Mouse (Mus musculus) heart, postnatal 0 days (tissue): ENCODE measurements around the gene Mgat5b. TPM values are rescaled to one million over a fixed set of nuclear protein-coding genes. Genes with fewer than 3 reads are reported as not detected.

Experiments used
- ATAC-seq: fragments of 200-750 bp; cut with Nextera tagmentation; 2 replicates; pipeline ENCODE4 v1.8.0; 2017; ENCODE audit warnings: low read depth, moderate number of reproducible peaks, moderate library complexity; ENCODE audit not compliant: insufficient read depth
- DNase-seq: peaks from one replicate; pipeline ENCODE4 v3.0.0-alpha.2; 2016; ENCODE audit warnings: low spot score
- H3K27ac ChIP-seq: fragments of 300-500 bp; sonication (generic); 2 replicates; pipeline ENCODE4 v1.5.1; 2014; ENCODE audit warnings: low read depth, mild to moderate bottlenecking
- H3K27me3 ChIP-seq: fragments of 300-500 bp; sonication (generic); 2 replicates; pipeline ENCODE4 v1.6.1; 2014; ENCODE audit warnings: low read length, mixed read lengths; ENCODE audit not compliant: control insufficient read depth, insufficient read depth
- H3K36me3 ChIP-seq: fragments of 300-500 bp; sonication (generic); replicated peaks from 2 replicates; pipeline ENCODE4 v1.6.1; 2014; ENCODE audit warnings: low read length, mixed read lengths; ENCODE audit not compliant: control insufficient read depth, insufficient read depth
- H3K4me1 ChIP-seq: fragments of 300-500 bp; sonication (generic); 2 replicates; pipeline ENCODE4 v1.6.1; 2014; ENCODE audit warnings: antibody characterized with exemption; ENCODE audit not compliant: control insufficient read depth, insufficient read depth
- H3K4me2 ChIP-seq: fragments of 300-500 bp; sonication (generic); 2 replicates; pipeline ENCODE4 v1.6.1; 2014; ENCODE audit warnings: low read depth, mild to moderate bottlenecking, low read length, moderate library complexity
- H3K4me3 ChIP-seq: fragments of 300-500 bp; sonication (generic); 2 replicates; pipeline ENCODE4 v1.5.1; 2014; ENCODE audit warnings: low read depth, low read length
- H3K9ac ChIP-seq: fragments of 300-500 bp; sonication (generic); replicated peaks from 2 replicates; pipeline ENCODE4 v1.6.1; 2014; ENCODE audit warnings: low read depth, low read length, mixed read lengths
- H3K9me3 ChIP-seq: fragments of 300-500 bp; sonication (generic); replicated peaks from 2 replicates; pipeline ENCODE4 v1.6.1; 2016; ENCODE audit warnings: low read length; ENCODE audit not compliant: control insufficient read depth
- CTCF ChIP-seq: IDR thresholded peaks from 2 replicates; pipeline ENCODE4 v1.5.1; 2016; ENCODE audit warnings: antibody characterized with exemption, control low read depth, low read depth
- EP300 ChIP-seq: IDR thresholded peaks from 2 replicates; pipeline ENCODE4 v1.6.1; 2016; ENCODE audit warnings: antibody characterized with exemption, low read depth
- WGBS: fragments of 180-500 bp; shearing (Covaris S2); extraction: QIAGEN DNeasy Blood & Tissue Kit; methylation state at CpG from one replicate; pipeline ENCODE4 v1.1.7; 2014; 5-methylcytosine and 5-hydroxymethylcytosine counted together
- polyA plus RNA-seq: library from polyadenylated mRNA; unstranded; fragments of >200 nt; fragmentation: Nextera tagmentation; extraction: Ambion mirVana; gene quantifications from 2 replicates; pipeline ENCODE4 v1.2.1, GENCODE M21; 2015
- total RNA-seq: library from RNA; depleted of rRNA; stranded (reverse); fragments of >200 nt; gene quantifications from 2 replicates; pipeline ENCODE4 v1.2.3, GENCODE M21; 2014; ENCODE audit warnings: low replicate concordance

Mgat5b gene
- total and polyA plus RNA-seq, 2 experiments from 2014 or later = 0.04 to 0.14 TPM

- Histone ChIP-seq H3K4me3 (no peak overlapping the region), H3K9ac (no peak overlapping the region), H3K27ac (no peak overlapping the region), H3K4me1 (no peaks in the 10 kb centered on the region), H3K27me3 (peaks cover 36% of the 10 kb centered on the region), H3K9me3 (no peaks in the 10 kb centered on the region), H3K4me2 (peak overlapping the region; percentile 10; the same call in 1 of the 2 replicates), H3K36me3 (no peaks in the 10 kb centered on the region)
- ATAC-seq (no peak), DNase-seq (no peak)
- TF ChIP-seq EP300 (no peak), CTCF (peak; percentile 63)
- 4% methylated on average over 18 of the region's 18 CpGs for WGBS
These were observed 75.5 kb downstream of the Mgat5b start for GRCm38 (mm10) chr11:116994095-116994582.

GRCm38 (mm10) chr11:116996976-116997375 is 78.3 kb downstream of the Mgat5b start:
- H3K9me3 ChIP-seq = no peaks in the 10 kb centered on the region
- H3K9ac ChIP-seq = no peak overlapping the region
- TF ChIP-seq EP300 (no peak), CTCF (no peak)
- peaks cover 36% of the 10 kb centered on the region for H3K27me3 ChIP-seq
- no peak overlapping the region for H3K4me2 ChIP-seq
- H3K4me1 ChIP-seq = no peaks in the 10 kb centered on the region
- DNase-seq (no peak), ATAC-seq (no peak)
- 21% methylated on average over 3 of the region's 3 CpGs for WGBS
- no peak overlapping the region for H3K4me3 ChIP-seq
- no peak overlapping the region for H3K27ac ChIP-seq
- no peaks in the 10 kb centered on the region for H3K36me3 ChIP-seq

DNA sequence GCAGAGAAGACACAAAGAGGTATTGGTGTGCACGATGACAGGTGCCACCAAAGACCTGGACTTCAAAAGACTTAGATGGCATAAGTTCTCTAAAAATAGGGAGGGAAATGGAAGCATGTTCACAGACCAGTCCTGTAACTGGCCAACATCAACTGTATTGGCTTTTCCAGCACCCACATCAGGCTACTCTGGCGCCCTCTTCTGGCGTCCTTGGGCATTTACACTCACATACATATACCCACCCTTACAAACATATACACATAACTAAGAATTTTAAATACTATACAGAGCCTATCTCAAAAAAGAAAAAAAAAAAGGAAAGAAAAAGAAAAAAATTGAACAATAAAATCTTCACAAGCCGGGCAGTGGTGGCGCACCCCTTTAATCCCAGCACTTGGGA is 80.3 kb downstream of the Mgat5b start:
- ATAC-seq = no peak
- TF ChIP-seq CTCF = no peak
- TF ChIP-seq EP300 = no peak
- DNase-seq = no peak
- no peak overlapping the region for H3K4me3 ChIP-seq
- H3K4me1 ChIP-seq = no peaks in the 10 kb centered on the region
- WGBS = 90% methylated on average over 5 of the region's 5 CpGs
- no peaks in the 10 kb centered on the region for H3K9me3 ChIP-seq
- no peaks in the 10 kb centered on the region for H3K36me3 ChIP-seq
- H3K27me3 ChIP-seq = peaks cover 30% of the 10 kb centered on the region
- H3K9ac ChIP-seq = no peak overlapping the region
- no peak overlapping the region for H3K4me2 ChIP-seq
- H3K27ac ChIP-seq = no peak overlapping the region

DNA sequence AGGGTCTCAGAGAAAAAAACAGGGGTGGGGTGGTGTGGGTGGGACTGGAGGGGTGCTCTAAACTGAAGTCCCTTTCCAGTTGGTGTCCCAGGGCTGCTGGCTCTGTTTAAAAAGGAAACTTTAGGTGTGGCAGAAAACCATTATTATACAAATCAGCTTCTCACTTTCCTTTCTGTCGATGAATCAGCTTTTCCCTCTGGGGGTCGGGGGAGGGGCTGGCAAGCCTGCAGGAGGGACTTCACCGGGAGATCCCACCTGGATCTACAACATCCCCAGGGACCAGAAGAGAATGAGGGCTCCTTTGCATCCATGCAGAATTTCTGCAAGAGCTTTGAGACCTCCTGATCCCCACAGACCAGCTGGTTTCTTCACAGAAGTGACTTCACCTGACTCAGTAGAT is 81.6 kb downstream of the Mgat5b start:
- H3K9ac ChIP-seq = no peak overlapping the region
- peaks cover 29% of the 10 kb centered on the region for H3K27me3 ChIP-seq
- H3K27ac ChIP-seq = no peak overlapping the region
- no peaks in the 10 kb centered on the region for H3K36me3 ChIP-seq
- DNase-seq (no peak), ATAC-seq (no peak)
- no peaks in the 10 kb centered on the region for H3K9me3 ChIP-seq
- H3K4me1 ChIP-seq = no peaks in the 10 kb centered on the region
- TF ChIP-seq EP300 = no peak
- no peak for TF ChIP-seq CTCF
- WGBS = 25% methylated on average over 3 of the region's 3 CpGs
- H3K4me3 ChIP-seq = no peak overlapping the region
- H3K4me2 ChIP-seq = no peak overlapping the region

DNA sequence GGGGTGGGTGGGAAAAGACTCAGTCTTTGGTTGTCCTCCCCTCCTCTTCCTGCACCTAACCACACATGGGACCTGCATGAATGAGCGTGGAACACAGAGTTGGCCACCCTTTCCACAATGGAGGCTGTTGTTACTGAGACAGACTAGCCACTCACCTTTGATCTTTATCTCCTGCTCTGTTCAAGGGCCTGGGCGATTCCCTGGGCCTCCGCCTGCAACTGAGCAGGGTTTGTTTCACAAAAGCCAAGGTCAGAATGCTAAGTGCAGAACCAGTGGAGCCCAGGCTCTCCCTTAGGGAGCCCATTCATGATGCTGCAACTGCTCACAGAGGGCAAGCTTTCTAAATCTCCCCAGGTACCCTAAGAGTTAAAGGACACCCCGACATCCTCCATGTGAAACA is 83.1 kb downstream of the Mgat5b start:
- Histone ChIP-seq H3K27ac (no peak overlapping the region), H3K9ac (no peak overlapping the region), H3K36me3 (no peaks in the 10 kb centered on the region), H3K9me3 (no peaks in the 10 kb centered on the region), H3K27me3 (peaks cover 20% of the 10 kb centered on the region), H3K4me1 (no peaks in the 10 kb centered on the region), H3K4me2 (no peak overlapping the region), H3K4me3 (no peak overlapping the region)
- DNase-seq (no peak), ATAC-seq (no peak)
- TF ChIP-seq CTCF = no peak
- TF ChIP-seq EP300 = no peak
- WGBS = 57% methylated on average over 4 of the region's 4 CpGs

- TF ChIP-seq CTCF = no peak
- TF ChIP-seq EP300 = no peak
- Histone ChIP-seq H3K27me3 (peaks cover 20% of the 10 kb centered on the region), H3K9me3 (no peaks in the 10 kb centered on the region), H3K4me1 (no peaks in the 10 kb centered on the region), H3K4me2 (no peak overlapping the region), H3K9ac (no peak overlapping the region), H3K36me3 (no peaks in the 10 kb centered on the region), H3K27ac (no peak overlapping the region), H3K4me3 (no peak overlapping the region)
- DNase-seq (no peak), ATAC-seq (no peak)
- 51% methylated on average over 9 of the region's 9 CpGs for WGBS
These were observed 84.8 kb downstream of the Mgat5b start for GRCm38 (mm10) chr11:117003503-117003902.
